17 mouse cellular contexts compared by ENCODE assay signal in the genomic region with DNA sequence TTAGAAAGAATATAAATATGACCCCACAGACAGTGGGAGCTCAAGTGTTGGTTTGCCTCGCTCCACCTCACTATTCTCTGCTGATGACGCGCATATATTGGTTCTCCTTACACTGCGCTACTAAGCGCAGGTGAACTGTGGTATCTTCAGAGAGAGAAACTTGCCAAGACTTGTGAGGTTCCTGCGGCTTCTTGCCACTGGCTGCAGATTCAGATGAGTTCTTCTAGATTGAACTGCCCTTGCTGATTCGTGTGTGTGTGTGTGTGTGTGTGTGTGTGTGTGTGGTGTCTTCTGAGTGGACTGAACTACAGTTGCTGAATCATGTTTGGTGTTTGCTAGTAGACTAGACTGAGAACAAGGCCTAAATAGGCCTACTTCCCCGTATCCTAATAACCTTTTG. TPM values are rescaled to one million over a fixed set of nuclear protein-coding genes. Genes with fewer than 3 reads are reported as not detected.
DNase-seq lines count a peak whose midpoint lies in the region; ATAC-seq and TF ChIP-seq lines count a peak whose summit lies in the region.
"Had no signal": no experiment of that assay in that cellular context is flagged by ENCODE, and none has a peak within 500 bp of the region (broad histone marks: within the 10 kb centered on the region; RNA-seq: fewer than 3 reads in every experiment).

No protein-coding gene starts in this region.

- H3K27ac ChIP-seq in bone marrow macrophage, adult 2 months (ENCODE audit: insufficient read depth, low read depth, low read length), result peak overlapping the region; percentile 37
- H3K27ac ChIP-seq in limb, embryonic 13.5 days, result 0 out of 2 replicates have a peak overlapping the region, but pooled peaks have one; percentile 10
- H3K27ac ChIP-seq: embryonic facial prominence, embryonic 10.5 days; forebrain, embryonic 13.5 days; gastrocnemius, adult 2 months; heart, embryonic 13.5 days; hindbrain, embryonic 15.5 days had no signal

- ATAC-seq in limb, embryonic 13.5 days (ENCODE audit: low FRiP score, low read depth), result no peak
- ATAC-seq: forebrain, embryonic 13.5 days; forebrain, postnatal 0 days had no signal

- no peak overlapping the region for H3K4me3 ChIP-seq in bone marrow macrophage, adult 2 months (ENCODE audit: insufficient read depth, low read length)
- no peak overlapping the region for H3K4me3 ChIP-seq in limb, embryonic 13.5 days
- H3K4me3 ChIP-seq: embryonic facial prominence, embryonic 10.5 days; forebrain, embryonic 13.5 days; gastrocnemius, adult 2 months; heart, embryonic 13.5 days; hindbrain, embryonic 15.5 days had no signal

- peaks cover 25% of the 10 kb centered on the region for H3K36me3 ChIP-seq in limb, embryonic 13.5 days

- H3K9ac ChIP-seq in limb, embryonic 13.5 days, result no peak overlapping the region
- H3K9ac ChIP-seq: forebrain, embryonic 13.5 days; forebrain, postnatal 0 days; heart, embryonic 13.5 days; hindbrain, embryonic 15.5 days had no signal

- TF ChIP-seq POLR2A in bone marrow macrophage, adult 2 months (IDR thresholded peaks at IDR 0.05; ENCODE audit: borderline replicate concordance, low read depth, low read length), result no peak

- 83% methylated on average over 8 of the region's 8 CpGs for WGBS in limb, embryonic 13.5 days

- H3K4me2 ChIP-seq in limb, embryonic 13.5 days (replicated peaks), result no peak overlapping the region
- H3K4me2 ChIP-seq: forebrain, embryonic 13.5 days; heart, embryonic 13.5 days; hindbrain, embryonic 15.5 days had no signal

- H3K4me1 ChIP-seq in bone marrow macrophage, adult 2 months (ENCODE audit: control insufficient read depth, insufficient read depth, low read length), result peaks cover 25% of the 10 kb centered on the region
- H3K4me1 ChIP-seq in limb, embryonic 13.5 days, result 0 out of 2 replicates have a peak, but pooled peaks cover 9% of the 10 kb centered on the region
- H3K4me1 ChIP-seq: embryonic facial prominence, embryonic 10.5 days; forebrain, embryonic 13.5 days; heart, embryonic 13.5 days; hindbrain, embryonic 15.5 days had no signal

- no peaks in the 10 kb centered on the region for H3K9me3 ChIP-seq in limb, embryonic 13.5 days
- H3K9me3 ChIP-seq: embryonic facial prominence, embryonic 10.5 days; forebrain, embryonic 13.5 days; heart, embryonic 13.5 days; hindbrain, embryonic 15.5 days had no signal

- peak; percentile 7 for DNase-seq in adrenal gland, postnatal 14 days
- DNase-seq in adrenal gland, adult (ENCODE audit: inconsistent age in 2 of 2, low spot score in 1 of 2), result no peak
- no peak for DNase-seq in frontal cortex, postnatal 14 days (ENCODE audit: low spot score in 2 of 2)
- no peak for DNase-seq in retina, postnatal 1 day
- DNase-seq: cerebellum, adult 11-12 months; cerebellum, adult 9-10 months; cerebellum, postnatal 36 days; forebrain, postnatal 0 days; gastrocnemius, adult 2 months; gastrocnemius, postnatal 25 days; heart, postnatal 36 days had no signal

- no peak for TF ChIP-seq CTCF in bone marrow macrophage, adult 2 months (IDR thresholded peaks at IDR 0.05; ENCODE audit: low read depth, low read length)

- H3K27me3 ChIP-seq in limb, embryonic 13.5 days, result no peaks in the 10 kb centered on the region
- H3K27me3 ChIP-seq: forebrain, embryonic 13.5 days; heart, embryonic 13.5 days; hindbrain, embryonic 15.5 days had no signal

RNA-seq across cellular contexts. Expression of gene Man1a2, which starts 43.7 kb away (rescaled TPM):
- total RNA-seq in adrenal gland, postnatal 14 days (2021), result 89.6 and 90.3 TPM in 2 replicates
- polyA plus RNA-seq in bone marrow macrophage, adult 2 months (2012; ENCODE audit: insufficient read depth, insufficient read length, missing spikeins), result 29.2 and 31.7 TPM in 2 replicates
- 70.0 and 73.1 TPM in 2 replicates for polyA plus RNA-seq in limb, embryonic 13.5 days (2015; fragmentation: Nextera tagmentation; extraction: Ambion mirVana)
